Mouse (Mus musculus): ENCODE data around the gene Pycr2. TPM values are rescaled to one million over a fixed set of nuclear protein-coding genes. Genes with fewer than 3 reads are reported as not detected.

The Pycr2 gene
- polyA plus RNA-seq (2015; fragmentation: Nextera tagmentation; extraction: Ambion mirVana), result 68.3 and 71.7 TPM in 2 replicates

- Histone ChIP-seq H3K27me3 (ENCODE audit: control insufficient read depth, insufficient read depth, low read depth, low read length) (no peaks in the 10 kb centered on the region), H3K27ac (ENCODE audit: low read length) (peak within 1 kb of the TSS; percentile 89), H3K4me2 (ENCODE audit: low read length) (peak within 1 kb of the TSS; percentile 96), H3K4me1 (ENCODE audit: control insufficient read depth, insufficient read depth, low read length) (peaks cover 17% of the 10 kb centered on the region), H3K36me3 (ENCODE audit: control insufficient read depth, insufficient read depth, low read length) (peaks cover 5% of the 10 kb centered on the region; the same call in 1 of the 2 replicates), H3K9me3 (replicated peaks; ENCODE audit: control insufficient read depth, low read length, poor library complexity, severe bottlenecking) (no peaks in the 10 kb centered on the region), H3K4me3 (ENCODE audit: low read depth, low read length) (peak within 1 kb of the TSS; percentile 91), H3K9ac (ENCODE audit: low read depth, low read length) (peak within 1 kb of the TSS; percentile 96)
- under 1% methylated on average over 52 of the region's 52 CpGs for WGBS
- ATAC-seq, result peak; percentile 99
Observed at GRCm38 (mm10) chr1:180904039-180904814, at the start of gene Pycr2. Gene Pycr2 (plus strand): TSS chr1:180904293.

GRCm38 (mm10) chr1:180858763-180859162 lies 45.3 kb upstream of the Pycr2 start:
- Histone ChIP-seq H3K27me3 (ENCODE audit: control insufficient read depth, insufficient read depth, low read depth, low read length) (no peaks in the 10 kb centered on the region), H3K4me3 (ENCODE audit: low read depth, low read length) (no peak overlapping the region), H3K4me2 (ENCODE audit: low read length) (no peak overlapping the region), H3K4me1 (ENCODE audit: control insufficient read depth, insufficient read depth, low read length) (no peaks in the 10 kb centered on the region), H3K36me3 (ENCODE audit: control insufficient read depth, insufficient read depth, low read length) (peaks cover 45% of the 10 kb centered on the region), H3K27ac (ENCODE audit: low read length) (no peak overlapping the region), H3K9me3 (replicated peaks; ENCODE audit: control insufficient read depth, low read length, poor library complexity, severe bottlenecking) (no peaks in the 10 kb centered on the region), H3K9ac (ENCODE audit: low read depth, low read length) (no peak overlapping the region)
- ATAC-seq, result no peak

- Histone ChIP-seq H3K9me3 (replicated peaks; ENCODE audit: control insufficient read depth, low read length, poor library complexity, severe bottlenecking) (no peaks in the 10 kb centered on the region), H3K4me2 (ENCODE audit: low read length) (no peak overlapping the region), H3K27me3 (ENCODE audit: control insufficient read depth, insufficient read depth, low read depth, low read length) (no peaks in the 10 kb centered on the region), H3K4me1 (ENCODE audit: control insufficient read depth, insufficient read depth, low read length) (no peaks in the 10 kb centered on the region), H3K9ac (ENCODE audit: low read depth, low read length) (no peak overlapping the region), H3K36me3 (ENCODE audit: control insufficient read depth, insufficient read depth, low read length) (peaks cover 45% of the 10 kb centered on the region), H3K27ac (ENCODE audit: low read length) (no peak overlapping the region), H3K4me3 (ENCODE audit: low read depth, low read length) (no peak overlapping the region)
- 89% methylated on average over 6 of the region's 6 CpGs for WGBS
- ATAC-seq, result no peak
Observed at GRCm38 (mm10) chr1:180860030-180860429, 44.1 kb upstream of the Pycr2 start.

GRCm38 (mm10) chr1:180863606-180864005 lies 40.5 kb upstream of the Pycr2 start:
- no peak for ATAC-seq

GRCm38 (mm10) chr1:180866001-180866400 lies 38.1 kb upstream of the Pycr2 start:
- H3K4me1 ChIP-seq (ENCODE audit: control insufficient read depth, insufficient read depth, low read length), result no peaks in the 10 kb centered on the region
- no peak overlapping the region for H3K9ac ChIP-seq (ENCODE audit: low read depth, low read length)
- H3K27me3 ChIP-seq (ENCODE audit: control insufficient read depth, insufficient read depth, low read depth, low read length), result no peaks in the 10 kb centered on the region
- no peak overlapping the region for H3K27ac ChIP-seq (ENCODE audit: low read length)
- no peak overlapping the region for H3K4me3 ChIP-seq (ENCODE audit: low read depth, low read length)
- WGBS, result 94% methylated on average over 7 of the region's 7 CpGs
- no peak for ATAC-seq
- no peak overlapping the region for H3K4me2 ChIP-seq (ENCODE audit: low read length)
- H3K9me3 ChIP-seq (replicated peaks; ENCODE audit: control insufficient read depth, low read length, poor library complexity, severe bottlenecking), result no peaks in the 10 kb centered on the region
- peaks cover 20% of the 10 kb centered on the region for H3K36me3 ChIP-seq (ENCODE audit: control insufficient read depth, insufficient read depth, low read length)

More at GRCm38 (mm10) chr1:180863606-180864005, 40.5 kb upstream of the Pycr2 start:
- H3K27ac ChIP-seq (ENCODE audit: low read length), result no peak overlapping the region
- WGBS, result 8% methylated on average over 1 of the region's 1 CpGs
- no peak overlapping the region for H3K4me3 ChIP-seq (ENCODE audit: low read depth, low read length)
- H3K36me3 ChIP-seq (ENCODE audit: control insufficient read depth, insufficient read depth, low read length), result peaks cover 30% of the 10 kb centered on the region
- H3K4me2 ChIP-seq (ENCODE audit: low read length), result no peak overlapping the region
- no peak overlapping the region for H3K9ac ChIP-seq (ENCODE audit: low read depth, low read length)
- no peaks in the 10 kb centered on the region for H3K27me3 ChIP-seq (ENCODE audit: control insufficient read depth, insufficient read depth, low read depth, low read length)
- H3K9me3 ChIP-seq (replicated peaks; ENCODE audit: control insufficient read depth, low read length, poor library complexity, severe bottlenecking), result no peaks in the 10 kb centered on the region
- no peaks in the 10 kb centered on the region for H3K4me1 ChIP-seq (ENCODE audit: control insufficient read depth, insufficient read depth, low read length)

- H3K9me3 ChIP-seq (replicated peaks; ENCODE audit: control insufficient read depth, low read length, poor library complexity, severe bottlenecking), result no peaks in the 10 kb centered on the region
- WGBS, result 75% methylated on average over 13 of the region's 13 CpGs
- no peaks in the 10 kb centered on the region for H3K4me1 ChIP-seq (ENCODE audit: control insufficient read depth, insufficient read depth, low read length)
- H3K4me2 ChIP-seq (ENCODE audit: low read length), result no peak overlapping the region
- no peak overlapping the region for H3K27ac ChIP-seq (ENCODE audit: low read length)
- no peak overlapping the region for H3K9ac ChIP-seq (ENCODE audit: low read depth, low read length)
- H3K27me3 ChIP-seq (ENCODE audit: control insufficient read depth, insufficient read depth, low read depth, low read length), result no peaks in the 10 kb centered on the region
- no peak overlapping the region for H3K4me3 ChIP-seq (ENCODE audit: low read depth, low read length)
- peaks cover 9% of the 10 kb centered on the region for H3K36me3 ChIP-seq (ENCODE audit: control insufficient read depth, insufficient read depth, low read length)
- no peak for ATAC-seq
Observed at GRCm38 (mm10) chr1:180870122-180870650, 33.9 kb upstream of the Pycr2 start.

- 19% methylated on average over 9 of the region's 9 CpGs for WGBS
- Histone ChIP-seq H3K9me3 (replicated peaks; ENCODE audit: control insufficient read depth, low read length, poor library complexity, severe bottlenecking) (no peaks in the 10 kb centered on the region), H3K27me3 (ENCODE audit: control insufficient read depth, insufficient read depth, low read depth, low read length) (no peaks in the 10 kb centered on the region), H3K4me3 (ENCODE audit: low read depth, low read length) (no peak overlapping the region), H3K9ac (ENCODE audit: low read depth, low read length) (no peak overlapping the region), H3K4me2 (ENCODE audit: low read length) (no peak overlapping the region), H3K36me3 (ENCODE audit: control insufficient read depth, insufficient read depth, low read length) (no peaks in the 10 kb centered on the region), H3K27ac (ENCODE audit: low read length) (no peak overlapping the region), H3K4me1 (ENCODE audit: control insufficient read depth, insufficient read depth, low read length) (no peaks in the 10 kb centered on the region)
- ATAC-seq, result no peak
Observed at GRCm38 (mm10) chr1:180873861-180874484, 30.1 kb upstream of the Pycr2 start.

GRCm38 (mm10) chr1:180874615-180875014 lies 29.5 kb upstream of the Pycr2 start:
- H3K9ac ChIP-seq (ENCODE audit: low read depth, low read length), result no peak overlapping the region
- no peak for ATAC-seq
- H3K27ac ChIP-seq (ENCODE audit: low read length), result no peak overlapping the region
- H3K4me3 ChIP-seq (ENCODE audit: low read depth, low read length), result no peak overlapping the region
- H3K9me3 ChIP-seq (replicated peaks; ENCODE audit: control insufficient read depth, low read length, poor library complexity, severe bottlenecking), result no peaks in the 10 kb centered on the region
- no peaks in the 10 kb centered on the region for H3K4me1 ChIP-seq (ENCODE audit: control insufficient read depth, insufficient read depth, low read length)
- H3K4me2 ChIP-seq (ENCODE audit: low read length), result no peak overlapping the region
- no peaks in the 10 kb centered on the region for H3K36me3 ChIP-seq (ENCODE audit: control insufficient read depth, insufficient read depth, low read length)
- WGBS, result 88% methylated on average over 2 of the region's 2 CpGs
- no peaks in the 10 kb centered on the region for H3K27me3 ChIP-seq (ENCODE audit: control insufficient read depth, insufficient read depth, low read depth, low read length)

GRCm38 (mm10) chr1:180875126-180875525 lies 29.0 kb upstream of the Pycr2 start:
- H3K4me3 ChIP-seq (ENCODE audit: low read depth, low read length), result no peak overlapping the region
- WGBS, result 90% methylated on average over 9 of the region's 9 CpGs
- H3K36me3 ChIP-seq (ENCODE audit: control insufficient read depth, insufficient read depth, low read length), result no peaks in the 10 kb centered on the region
- no peaks in the 10 kb centered on the region for H3K27me3 ChIP-seq (ENCODE audit: control insufficient read depth, insufficient read depth, low read depth, low read length)
- no peak for ATAC-seq
- H3K27ac ChIP-seq (ENCODE audit: low read length), result no peak overlapping the region
- no peaks in the 10 kb centered on the region for H3K4me1 ChIP-seq (ENCODE audit: control insufficient read depth, insufficient read depth, low read length)
- no peaks in the 10 kb centered on the region for H3K9me3 ChIP-seq (replicated peaks; ENCODE audit: control insufficient read depth, low read length, poor library complexity, severe bottlenecking)
- H3K4me2 ChIP-seq (ENCODE audit: low read length), result no peak overlapping the region
- H3K9ac ChIP-seq (ENCODE audit: low read depth, low read length), result no peak overlapping the region

All from midbrain, embryonic 16.5 days (tissue).